8 mouse cellular contexts compared by ENCODE assay signal in genomic region chr3:115758455-115758912, GRCm38 (mm10). TPM values are rescaled to one million over a fixed set of nuclear protein-coding genes. Genes with fewer than 3 reads are reported as not detected.
DNase-seq lines count a peak whose midpoint lies in the region; ATAC-seq and TF ChIP-seq lines count a peak whose summit lies in the region.

No protein-coding gene starts in this region.

- H3K27ac ChIP-seq in kidney, adult 2 months (ENCODE audit: insufficient read depth, low read depth, low read length), result no peak overlapping the region
- H3K27ac ChIP-seq in heart, embryonic 15.5 days, result peak overlapping the region; percentile 78
- H3K27ac ChIP-seq in liver, postnatal 0 days (ENCODE audit: low read depth), result no peak overlapping the region

- peak; percentile 69 for ATAC-seq in heart, embryonic 15.5 days (replicated peaks; ENCODE audit: insufficient number of reproducible peaks, insufficient read depth, low FRiP score, low read depth)
- peak; percentile 71 for ATAC-seq in liver, postnatal 0 days

- TF ChIP-seq POLR2A in kidney, adult 2 months (IDR thresholded peaks at IDR 0.05; ENCODE audit: low read depth, low read length), result no peak

- peak; percentile 17 for DNase-seq in kidney, adult 2 months
- no peak for DNase-seq in kidney, adult 11 months
- DNase-seq in NIH3T3 (ENCODE audit: low read depth), result peak; percentile 7
- peak; percentile 19 for DNase-seq in liver, postnatal 0 days
- DNase-seq in left cerebral cortex, adult 8-10 months (ENCODE audit: low spot score in 2 of 2), result no peak
- no peak for DNase-seq in left cerebral cortex, postnatal 36 days (ENCODE audit: low spot score in 2 of 2)
- no peak for DNase-seq in right cerebral cortex, adult 18-20 months

- H3K4me2 ChIP-seq in heart, embryonic 15.5 days, result peak overlapping the region; percentile 58
- H3K4me2 ChIP-seq in liver, postnatal 0 days (ENCODE audit: low read depth, low read length), result peak overlapping the region; percentile 68

- 12% methylated on average over 9 of the region's 9 CpGs for WGBS in kidney, adult 2 months
- whole genome bisulfite sequencing in heart, embryonic 15.5 days, result 5% methylated on average over 9 of the region's 9 CpGs
- WGBS in liver, postnatal 0 days (ENCODE audit: insufficient replicate concordance), result 19% methylated on average over 9 of the region's 9 CpGs

- H3K4me3 ChIP-seq in kidney, adult 2 months (ENCODE audit: insufficient read depth, low read depth, low read length), result no peak overlapping the region
- peak overlapping the region; percentile 17; the same call in 1 of the 2 replicates for H3K4me3 ChIP-seq in heart, embryonic 15.5 days
- peak overlapping the region; percentile 30; the same call in 1 of the 2 replicates for H3K4me3 ChIP-seq in liver, postnatal 0 days (ENCODE audit: low read depth, low read length)

- H3K9me3 ChIP-seq in heart, embryonic 15.5 days (replicated peaks), result no peaks in the 10 kb centered on the region
- H3K9me3 ChIP-seq in liver, postnatal 0 days (ENCODE audit: low read length), result no peaks in the 10 kb centered on the region

- TF ChIP-seq EP300 in liver, postnatal 0 days (IDR thresholded peaks at IDR 0.05; ENCODE audit: low read depth), result no peak

- no peaks in the 10 kb centered on the region for H3K27me3 ChIP-seq in kidney, adult 2 months (replicated peaks; ENCODE audit: control insufficient read depth, insufficient read depth, low read length)
- no peaks in the 10 kb centered on the region for H3K27me3 ChIP-seq in heart, embryonic 15.5 days
- no peaks in the 10 kb centered on the region for H3K27me3 ChIP-seq in liver, postnatal 0 days (ENCODE audit: insufficient read depth, low read length)

- intact Hi-C loops in left cerebral cortex, postnatal 36 days (cut with DNase I), result no loop called here

- H3K9ac ChIP-seq in heart, embryonic 15.5 days, result no peak overlapping the region
- peak overlapping the region; percentile 34; the same call in 1 of the 2 replicates for H3K9ac ChIP-seq in liver, postnatal 0 days (replicated peaks)

- H3K4me1 ChIP-seq in kidney, adult 2 months (ENCODE audit: control insufficient read depth, insufficient read depth, low read length), result no peaks in the 10 kb centered on the region; the same call in 1 of the 2 replicates
- H3K4me1 ChIP-seq in heart, embryonic 15.5 days (replicated peaks), result peaks cover 17% of the 10 kb centered on the region
- peaks cover 4% of the 10 kb centered on the region; the same call in 1 of the 2 replicates for H3K4me1 ChIP-seq in liver, postnatal 0 days (ENCODE audit: insufficient read depth)

- no peak for TF ChIP-seq CTCF in kidney, adult 2 months (conservative IDR thresholded peaks at IDR 0.05; ENCODE audit: insufficient read depth, insufficient read length, low read depth, low read length)
- TF ChIP-seq CTCF in liver, postnatal 0 days (IDR thresholded peaks at IDR 0.05; ENCODE audit: low read depth), result no peak

- no peaks in the 10 kb centered on the region for H3K36me3 ChIP-seq in kidney, adult 2 months (ENCODE audit: control insufficient read depth, insufficient read depth, low read length)
- H3K36me3 ChIP-seq in heart, embryonic 15.5 days, result no peaks in the 10 kb centered on the region
- no peaks in the 10 kb centered on the region for H3K36me3 ChIP-seq in liver, postnatal 0 days (replicated peaks; ENCODE audit: insufficient read depth, low read length)

RNA-seq across cellular contexts. Expression of gene S1pr1, which starts 43.6 kb away (rescaled TPM):
- 23.1 and 24.0 TPM in 2 replicates for polyA plus RNA-seq in kidney, adult 2 months (2012; rRNA removed)
- 75.5 and 85.4 TPM in 2 replicates for polyA plus RNA-seq in heart, embryonic 15.5 days (2015; fragmentation: Nextera tagmentation; extraction: Ambion mirVana)
- 10.3 and 11.1 TPM in 2 replicates for polyA plus RNA-seq in liver, postnatal 0 days (2015; fragmentation: Nextera tagmentation; extraction: Ambion mirVana)
- total RNA-seq in left cerebral cortex, adult 8-10 months (2022), result 100 to 1,000 TPM in 3 of 4 experiments, 10 to 100 TPM in 1; 85.9 to 113 (median 105) TPM
- 100 to 1,000 TPM in 1 of 2 experiments, 10 to 100 TPM in 1; 87.4 to 104 TPM for total RNA-seq in left cerebral cortex, postnatal 36 days (2021)

Comparison
In these comparisons a context has a peak if more than half of its experiments do, and no peak if none do; other contexts are left out.
1. DNase-seq: peak in kidney, adult 2 months (single experiment), NIH3T3 (single experiment) and liver, postnatal 0 days (single experiment); none in kidney, adult 11 months (single experiment), left cerebral cortex, adult 8-10 months (0 of 2), left cerebral cortex, postnatal 36 days (0 of 2) and right cerebral cortex, adult 18-20 months (single experiment).